Mouse (Mus musculus): ENCODE measurements around the gene Kcnh7.

DNA sequence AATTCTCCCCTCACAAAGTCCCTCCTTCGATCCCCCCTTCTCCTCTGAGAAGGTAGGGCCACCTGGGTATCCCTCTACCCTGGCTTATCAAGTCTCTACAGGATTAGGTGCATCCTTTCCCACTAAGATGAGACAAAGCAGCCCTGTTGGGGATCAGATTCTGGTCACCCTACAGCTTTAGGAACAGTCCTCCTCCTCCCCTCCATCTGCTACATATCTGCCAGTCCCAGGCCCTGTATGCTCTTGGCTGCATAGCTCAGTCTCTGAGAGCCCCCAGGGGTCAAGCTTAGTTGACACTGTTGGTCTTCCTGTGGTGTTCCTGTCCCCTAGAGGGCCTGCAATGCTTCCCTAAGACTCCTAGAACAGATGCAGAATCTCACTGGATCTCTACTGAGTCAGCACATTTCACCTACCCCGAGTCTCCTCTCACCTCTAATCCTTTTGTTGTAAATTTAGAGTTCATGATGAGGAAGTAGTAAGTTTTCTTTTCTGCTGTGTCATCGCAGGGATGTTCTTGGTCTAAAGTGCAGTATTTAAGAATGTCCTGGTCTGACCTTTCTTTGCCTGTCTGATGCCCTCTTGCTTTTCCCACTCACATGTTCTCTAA, 499.0 kb downstream of the Kcnh7 start:
- TF ChIP-seq CTCF (IDR thresholded peaks at IDR 0.05) (no peak), EP300 (IDR thresholded peaks at IDR 0.05) (no peak)
